Mouse (Mus musculus) NIH3T3 (cell line): ENCODE measurements at regions not wholly inside any gene's neighbourhood (a gene's known extent, or its start where the extent isn't known, plus 50 kb on each side); places are given as distances from the start of the nearest gene placed in this dataset.

Source experiments
- DNase-seq: peaks from one replicate; pipeline ENCODE4 v3.0.0-alpha.2; 2012; ENCODE audit warnings: low read depth

- peak; percentile 83 for DNase-seq
Observed at GRCm38 (mm10) chr3:121104571-121105407, 66.7 kb downstream of the Rwdd3 start.

GRCm38 (mm10) chr3:121102871-121103270 is 68.6 kb downstream of the Rwdd3 start:
- DNase-seq = no peak

GRCm38 (mm10) chr3:121102120-121102519 is 69.4 kb downstream of the Rwdd3 start:
- no peak for DNase-seq

- DNase-seq = no peak
Observed at GRCm38 (mm10) chr3:121100211-121100860, 71.2 kb downstream of the Rwdd3 start.

GRCm38 (mm10) chr3:121093509-121093908 is 78.0 kb downstream of the Rwdd3 start:
- peak; percentile 48 for DNase-seq

GRCm38 (mm10) chr3:121088724-121089123 is 82.8 kb downstream of the Rwdd3 start:
- no peak for DNase-seq

- no peak for DNase-seq
Observed at GRCm38 (mm10) chr3:121068676-121069075, 102.8 kb downstream of the Rwdd3 start.

- no peak for DNase-seq
Observed at GRCm38 (mm10) chr3:121035904-121036549, 135.5 kb downstream of the Rwdd3 start.

GRCm38 (mm10) chr3:121025546-121026157 is 145.8 kb downstream of the Rwdd3 start:
- DNase-seq = no peak

GRCm38 (mm10) chr3:121024810-121025209 is 146.7 kb downstream of the Rwdd3 start:
- DNase-seq = no peak

- no peak for DNase-seq
Observed at GRCm38 (mm10) chr3:121021126-121021848, 150.2 kb downstream of the Rwdd3 start.

- no peak for DNase-seq
Observed at GRCm38 (mm10) chr3:121009223-121009622, 162.3 kb downstream of the Rwdd3 start.

- no peak for DNase-seq
Observed at GRCm38 (mm10) chr3:120983556-120984270, 187.8 kb downstream of the Rwdd3 start.

GRCm38 (mm10) chr3:120982795-120983555 is 188.5 kb downstream of the Rwdd3 start:
- no peak for DNase-seq

GRCm38 (mm10) chr3:120982218-120982617 is 189.3 kb downstream of the Rwdd3 start:
- DNase-seq = no peak

GRCm38 (mm10) chr3:120970746-120971466 is 200.6 kb downstream of the Rwdd3 start:
- no peak for DNase-seq

- no peak for DNase-seq
Observed at GRCm38 (mm10) chr3:120946906-120947305, 224.6 kb downstream of the Rwdd3 start.

- DNase-seq = no peak
Observed at GRCm38 (mm10) chr3:120934401-120934800, 237.1 kb downstream of the Rwdd3 start.

- no peak for DNase-seq
Observed at GRCm38 (mm10) chr3:120920351-120920750, 251.1 kb downstream of the Rwdd3 start.

- DNase-seq = no peak
Observed at GRCm38 (mm10) chr3:120898931-120899330, 272.6 kb downstream of the Rwdd3 start.
